Mouse (Mus musculus) brain, embryonic 14.5 days (tissue): ENCODE data around the gene Parp3.

Experiments used
- CTCF ChIP-seq: fragments of 200-500 bp; IDR thresholded peaks from 2 replicates; pipeline ENCODE4 v1.5.1; 2012; ENCODE audit warnings: inconsistent platforms, mild to moderate bottlenecking, moderate library complexity, borderline replicate concordance; ENCODE audit not compliant: insufficient read depth, insufficient read length; ENCODE audit errors: extremely low read depth
- POLR2A ChIP-seq: fragments of 200-500 bp; IDR thresholded peaks from 2 replicates; pipeline ENCODE4 v1.6.1; 2012; ENCODE audit warnings: mild to moderate bottlenecking, inconsistent platforms, borderline replicate concordance; ENCODE audit not compliant: poor library complexity, insufficient read depth, insufficient read length, severe bottlenecking; ENCODE audit errors: extremely low read depth

- TF ChIP-seq CTCF (no peak), POLR2A (no peak)
Measured at GRCm38 (mm10) chr9:106480541-106480940, 3.8 kb upstream of the Parp3 start.
